Mouse (Mus musculus) myocyte (in vitro differentiated cells): ENCODE results near the gene Crym. TPM values are rescaled to one million over a fixed set of nuclear protein-coding genes. Genes with fewer than 3 reads are reported as not detected.

Source experiments
- H3K27me3 ChIP-seq: one replicate; pipeline ENCODE4 v1.6.1; 2011; ENCODE audit not compliant: control insufficient read depth, insufficient read depth, insufficient read length
- H3K36me3 ChIP-seq: one replicate; pipeline ENCODE4 v1.6.1; 2011; ENCODE audit not compliant: control insufficient read depth, insufficient read depth
- H3K4me2 ChIP-seq: one replicate; pipeline ENCODE4 v1.6.1; 2011; ENCODE audit warnings: low read depth, control low read depth
- H3K4me3 ChIP-seq: one replicate; pipeline ENCODE4 v1.5.1; 2011; ENCODE audit warnings: mild to moderate bottlenecking, control low read depth, moderate library complexity
- H3K79me2 ChIP-seq: one replicate; pipeline ENCODE4 v1.6.1; 2011; ENCODE audit not compliant: control insufficient read depth, insufficient read depth
- H3ac ChIP-seq: one replicate; pipeline ENCODE4 v1.6.1; 2011; ENCODE audit not compliant: control insufficient read depth, insufficient read length
- CEBPB ChIP-seq: IDR thresholded peaks from 2 replicates; pipeline ENCODE4 v1.6.1; 2011; ENCODE audit warnings: mild to moderate bottlenecking, moderate library complexity; ENCODE audit not compliant: poor library complexity, insufficient read depth, severe bottlenecking
- E2F4 ChIP-seq: IDR thresholded peaks from one replicate; pipeline ENCODE4 v1.6.1; 2011; ENCODE audit warnings: mild to moderate bottlenecking, control low read depth, moderate library complexity; ENCODE audit not compliant: insufficient read depth
- MAX ChIP-seq: IDR thresholded peaks from one replicate; pipeline ENCODE4 v1.6.1; 2011; ENCODE audit warnings: low read depth, mild to moderate bottlenecking, control low read depth
- MYOD1 ChIP-seq, 3 experiments: IDR thresholded peaks; one replicate each; pipeline ENCODE4 v1.6.1; 2011; ENCODE audit warnings: control low read depth in 2 of 3, low read depth in 2 of 3, mild to moderate bottlenecking in 2 of 3, moderate library complexity in 1 of 3; ENCODE audit not compliant: insufficient read length in 2 of 3, control insufficient read depth in 1 of 3
- MYOG ChIP-seq, 3 experiments: IDR thresholded peaks; one replicate each; pipeline ENCODE4 v1.6.1; 2011; ENCODE audit warnings: control low read depth in 2 of 3, low read depth in 2 of 3, mild to moderate bottlenecking in 2 of 3; ENCODE audit not compliant: insufficient read length in 2 of 3, control insufficient read depth in 1 of 3, insufficient read depth in 1 of 3
- POLR2A ChIP-seq: IDR thresholded peaks from one replicate; pipeline ENCODE4 v1.6.1; 2011; ENCODE audit warnings: low read depth, mild to moderate bottlenecking, control low read depth, moderate library complexity; ENCODE audit not compliant: insufficient read length
- POLR2AphosphoS2 ChIP-seq: IDR thresholded peaks from one replicate; pipeline ENCODE4 v1.6.1; 2011; ENCODE audit warnings: low read depth, control low read depth; ENCODE audit not compliant: insufficient read length
- REST ChIP-seq: IDR thresholded peaks from one replicate; pipeline ENCODE4 v1.6.1; 2011; ENCODE audit warnings: mild to moderate bottlenecking, control low read depth, moderate library complexity; ENCODE audit not compliant: insufficient read depth, insufficient read length
- SRF ChIP-seq: IDR thresholded peaks from one replicate; pipeline ENCODE4 v1.6.1; 2011; ENCODE audit warnings: low read depth; ENCODE audit not compliant: control insufficient read depth, insufficient read length
- TCF12 ChIP-seq: IDR thresholded peaks from one replicate; pipeline ENCODE4 v1.6.1; 2011; ENCODE audit warnings: mild to moderate bottlenecking, control low read depth; ENCODE audit not compliant: poor library complexity, insufficient read depth, severe bottlenecking
- TCF3 ChIP-seq: IDR thresholded peaks from one replicate; pipeline ENCODE4 v1.6.1; 2011; ENCODE audit warnings: low read depth, control low read depth; ENCODE audit not compliant: insufficient read length
- USF1 ChIP-seq: IDR thresholded peaks from one replicate; pipeline ENCODE4 v1.6.1; 2011; ENCODE audit warnings: low read depth, mild to moderate bottlenecking, control low read depth, moderate library complexity
- polyA plus RNA-seq: library from polyadenylated mRNA; unstranded; fragments of >200 nt; fragmentation: generic; extraction: Trizol; gene quantifications from one replicate; pipeline ENCODE4 v1.2.1, GENCODE M21; 2012; ENCODE audit warnings: missing spikeins

Gene Crym
- polyA plus RNA-seq, 1 experiment: 9.8 TPM

DNA sequence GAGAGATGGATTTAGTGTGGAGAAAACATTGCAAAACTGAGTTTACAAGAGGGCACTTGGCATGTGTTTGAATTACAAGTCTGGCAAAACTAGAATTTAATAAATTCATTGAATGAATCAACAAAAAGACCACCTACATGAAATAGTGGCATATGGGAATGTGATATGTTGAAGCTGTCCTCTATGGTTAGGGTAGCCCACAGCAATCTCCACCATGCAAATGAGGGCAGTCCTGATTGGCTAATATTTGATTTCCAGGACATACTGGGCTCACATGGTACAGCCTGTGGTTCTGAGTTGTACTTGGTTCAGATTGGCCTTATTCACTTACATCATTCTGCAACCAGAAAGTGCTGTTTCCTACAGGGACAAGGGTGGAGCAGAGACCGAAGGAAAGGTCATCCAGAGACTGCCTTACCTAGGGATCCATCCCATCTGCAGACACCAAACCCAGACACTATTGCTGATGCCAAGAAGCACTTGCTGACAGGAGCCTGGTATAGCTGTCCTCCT lies 29.7 kb downstream of the Crym start:
- no peak overlapping the region for H3K4me3 ChIP-seq
- no peak overlapping the region for H3ac ChIP-seq
- H3K79me2 ChIP-seq: no peaks in the 10 kb centered on the region
- H3K4me2 ChIP-seq: no peak overlapping the region
- H3K36me3 ChIP-seq: no peaks in the 10 kb centered on the region
- TF ChIP-seq CEBPB (no peak), REST (no peak), TCF12 (no peak), MYOD1 (IDR thresholded peaks at IDR 0.05; ENCODE audit: control insufficient read depth in 1 of 3, insufficient read length in 2 of 3, low read depth in 2 of 3) (no peak), USF1 (no peak), POLR2A (no peak), E2F4 (no peak), MAX (no peak), POLR2AphosphoS2 (no peak), TCF3 (no peak), SRF (no peak), MYOG (IDR thresholded peaks at IDR 0.05; ENCODE audit: control insufficient read depth in 1 of 3, insufficient read depth in 1 of 3, insufficient read length in 2 of 3, low read depth in 2 of 3) (no peak)
- H3K27me3 ChIP-seq: no peaks in the 10 kb centered on the region

DNA sequence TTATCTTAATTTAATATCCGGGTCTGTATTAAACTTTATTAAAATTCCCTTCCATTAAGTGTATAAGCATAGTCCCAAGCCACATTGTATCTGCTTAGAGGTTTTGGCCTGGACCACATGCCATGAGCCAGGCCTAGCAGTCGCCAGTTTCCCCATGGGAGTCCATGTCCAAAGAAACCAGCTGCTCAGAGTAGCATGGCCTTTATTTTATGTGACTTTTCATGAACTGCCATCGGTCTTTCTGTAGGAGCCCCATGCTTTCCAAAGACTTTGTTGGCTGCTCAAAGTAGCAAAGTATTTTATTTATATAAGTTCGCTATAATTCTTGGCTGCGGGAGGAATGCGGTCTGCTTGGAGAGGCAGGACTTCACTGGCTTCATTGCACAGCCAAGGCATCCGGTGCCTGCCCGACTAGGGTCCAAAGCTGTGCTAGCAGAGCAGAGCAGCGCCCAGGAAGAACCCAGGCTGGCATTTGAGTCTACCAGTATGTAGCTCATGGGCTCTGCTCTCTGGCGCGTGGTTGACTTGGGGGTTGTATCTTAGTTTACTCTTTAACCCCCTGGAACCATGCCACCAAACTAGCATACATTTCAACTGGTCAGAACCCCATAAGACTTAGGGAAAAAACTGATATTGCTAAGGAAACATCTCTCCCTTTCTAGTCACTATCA lies 38.2 kb downstream of the Crym start:
- no peak overlapping the region for H3ac ChIP-seq
- H3K27me3 ChIP-seq: no peaks in the 10 kb centered on the region
- no peak overlapping the region for H3K4me3 ChIP-seq
- no peak overlapping the region for H3K4me2 ChIP-seq
- H3K36me3 ChIP-seq: no peaks in the 10 kb centered on the region
- H3K79me2 ChIP-seq: no peaks in the 10 kb centered on the region
- TF ChIP-seq TCF3: no peak
- no peak for TF ChIP-seq POLR2AphosphoS2
- no peak for TF ChIP-seq MAX
- TF ChIP-seq MYOD1 (IDR thresholded peaks at IDR 0.05; ENCODE audit: control insufficient read depth in 1 of 3, insufficient read length in 2 of 3, low read depth in 2 of 3): no peak
- no peak for TF ChIP-seq CEBPB
- TF ChIP-seq MYOG (IDR thresholded peaks at IDR 0.05; ENCODE audit: control insufficient read depth in 1 of 3, insufficient read depth in 1 of 3, insufficient read length in 2 of 3, low read depth in 2 of 3): no peak
- TF ChIP-seq TCF12: no peak
- TF ChIP-seq REST: no peak
- no peak for TF ChIP-seq USF1

DNA sequence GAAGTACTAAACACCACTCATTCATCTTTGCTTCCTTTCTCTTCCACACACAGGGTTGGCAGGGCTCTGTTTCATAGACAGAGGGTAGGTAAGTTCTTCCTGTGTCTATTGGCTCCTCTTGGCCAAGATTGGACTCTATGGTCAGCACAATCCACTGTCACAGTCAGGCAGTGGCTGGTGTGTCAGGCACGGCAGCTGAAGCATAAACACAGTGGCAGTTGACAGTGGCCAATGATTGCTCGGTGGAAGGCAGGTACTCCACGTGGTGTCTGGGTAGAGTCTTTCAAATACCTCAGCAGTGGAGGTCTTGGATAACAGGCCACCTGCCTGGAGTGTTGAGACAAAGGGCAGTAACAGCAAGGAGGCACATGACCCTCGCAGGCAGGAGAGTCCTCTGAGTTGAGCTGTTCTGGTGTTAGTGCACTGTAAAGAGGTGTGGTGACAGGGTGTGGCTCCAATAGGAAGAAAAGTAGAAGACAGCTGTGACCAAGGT lies 43.7 kb downstream of the Crym start:
- H3K27me3 ChIP-seq: no peaks in the 10 kb centered on the region

DNA sequence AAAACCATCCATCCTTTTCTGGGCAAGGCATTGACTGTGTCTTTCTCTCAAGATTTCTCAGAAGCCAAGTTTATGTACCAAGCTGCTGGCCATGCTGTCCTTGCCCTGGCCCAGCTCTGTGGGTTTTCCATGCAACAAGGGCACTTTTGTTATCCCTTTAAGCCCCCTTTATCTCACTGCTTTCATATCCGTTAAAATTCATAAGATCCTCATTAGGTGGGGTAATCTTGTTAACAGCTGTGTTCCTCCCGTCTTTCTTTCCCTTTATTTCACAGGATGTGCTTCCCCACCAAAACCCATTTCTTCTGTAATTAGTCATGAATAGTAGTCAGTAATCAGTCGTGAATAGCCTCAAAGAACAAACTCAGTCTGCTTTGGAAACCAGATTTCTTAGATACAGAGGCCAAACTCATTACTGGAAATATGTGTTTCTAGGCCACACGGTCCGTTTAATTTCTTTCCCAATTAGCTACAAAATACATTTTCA lies 44.3 kb downstream of the Crym start:
- H3K79me2 ChIP-seq: no peaks in the 10 kb centered on the region
- H3K27me3 ChIP-seq: no peaks in the 10 kb centered on the region
- TF ChIP-seq MYOD1 (IDR thresholded peaks at IDR 0.05; ENCODE audit: control insufficient read depth in 1 of 3, insufficient read length in 2 of 3, low read depth in 2 of 3): no peak
- TF ChIP-seq SRF: no peak
- no peak for TF ChIP-seq MYOG (IDR thresholded peaks at IDR 0.05; ENCODE audit: control insufficient read depth in 1 of 3, insufficient read depth in 1 of 3, insufficient read length in 2 of 3, low read depth in 2 of 3)
- no peak for TF ChIP-seq POLR2A
- no peak for TF ChIP-seq USF1
- TF ChIP-seq TCF3: no peak
- no peak for TF ChIP-seq MAX
- no peak for TF ChIP-seq REST
- TF ChIP-seq CEBPB: no peak
- TF ChIP-seq E2F4: no peak
- H3K4me3 ChIP-seq: no peak overlapping the region
- no peak overlapping the region for H3ac ChIP-seq
- no peaks in the 10 kb centered on the region for H3K36me3 ChIP-seq
- no peak overlapping the region for H3K4me2 ChIP-seq

More for the DNA sequence above, 43.7 kb downstream of the Crym start:
- no peaks in the 10 kb centered on the region for H3K36me3 ChIP-seq
- TF ChIP-seq E2F4 (no peak), MYOG (IDR thresholded peaks at IDR 0.05; ENCODE audit: control insufficient read depth in 1 of 3, insufficient read depth in 1 of 3, insufficient read length in 2 of 3, low read depth in 2 of 3) (peak in 2 of 3 experiments; percentile 1 to 7), CEBPB (no peak), MYOD1 (IDR thresholded peaks at IDR 0.05; ENCODE audit: control insufficient read depth in 1 of 3, insufficient read length in 2 of 3, low read depth in 2 of 3) (peak in 1 of 3 experiments; percentile 48), POLR2A (no peak)
- H3K4me2 ChIP-seq: no peak overlapping the region
- H3K79me2 ChIP-seq: no peaks in the 10 kb centered on the region
- no peak overlapping the region for H3ac ChIP-seq
- H3K4me3 ChIP-seq: no peak overlapping the region

DNA sequence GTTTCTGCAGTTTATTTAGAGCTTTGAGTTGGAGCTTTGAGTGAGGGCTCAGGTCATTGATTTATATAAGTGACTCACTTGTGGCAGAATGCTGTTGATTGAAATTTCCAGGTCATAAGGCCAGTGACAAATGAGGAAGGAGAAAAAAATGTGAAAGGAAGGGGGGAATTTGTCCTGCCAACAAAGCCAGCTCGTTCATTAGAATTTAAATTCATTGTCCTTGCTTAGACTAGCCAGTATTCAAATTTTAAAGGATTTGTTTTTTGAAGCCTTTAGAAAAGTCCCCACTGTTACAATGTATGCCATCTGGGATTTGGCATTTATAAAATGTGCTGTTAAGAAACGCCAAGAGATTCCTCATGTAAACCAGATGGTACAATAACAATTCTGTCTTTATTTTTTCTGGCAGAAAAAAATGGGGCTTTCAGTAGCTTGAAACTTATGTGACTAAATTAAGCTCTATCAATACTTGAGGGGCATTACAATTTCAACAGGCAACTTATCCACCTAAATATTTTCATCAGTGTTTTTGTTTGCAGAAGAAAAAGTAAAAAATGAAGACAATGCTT lies 45.0 kb downstream of the Crym start:
- Histone ChIP-seq H3K36me3 (no peaks in the 10 kb centered on the region), H3K27me3 (no peaks in the 10 kb centered on the region), H3K4me3 (no peak overlapping the region), H3ac (no peak overlapping the region), H3K4me2 (no peak overlapping the region), H3K79me2 (no peaks in the 10 kb centered on the region)
- no peak for TF ChIP-seq MYOG (IDR thresholded peaks at IDR 0.05; ENCODE audit: control insufficient read depth in 1 of 3, insufficient read depth in 1 of 3, insufficient read length in 2 of 3, low read depth in 2 of 3)
- TF ChIP-seq USF1: no peak
- TF ChIP-seq TCF12: no peak
- TF ChIP-seq REST: no peak
- no peak for TF ChIP-seq POLR2AphosphoS2
- no peak for TF ChIP-seq E2F4
- TF ChIP-seq SRF: no peak
- TF ChIP-seq MYOD1 (IDR thresholded peaks at IDR 0.05; ENCODE audit: control insufficient read depth in 1 of 3, insufficient read length in 2 of 3, low read depth in 2 of 3): no peak
- no peak for TF ChIP-seq CEBPB
- TF ChIP-seq MAX: no peak
- no peak for TF ChIP-seq TCF3
- TF ChIP-seq POLR2A: no peak
